Mouse (Mus musculus) spleen, adult 12 weeks (tissue): ENCODE data around the gene Yju2.
A peak's percentile ranks its signal among the peaks of the same experiment; 100 is the strongest.
"Not testable (repeated sequence)": the region's sequence is repeated elsewhere in the genome, so short reads cannot be mapped to it uniquely, and the experiment has no call there.

Source experiments
- DNase-seq: peaks from one replicate; pipeline ENCODE4 v3.0.0; 2022; ENCODE audit warnings: low spot score

The Yju2 gene

DNA sequence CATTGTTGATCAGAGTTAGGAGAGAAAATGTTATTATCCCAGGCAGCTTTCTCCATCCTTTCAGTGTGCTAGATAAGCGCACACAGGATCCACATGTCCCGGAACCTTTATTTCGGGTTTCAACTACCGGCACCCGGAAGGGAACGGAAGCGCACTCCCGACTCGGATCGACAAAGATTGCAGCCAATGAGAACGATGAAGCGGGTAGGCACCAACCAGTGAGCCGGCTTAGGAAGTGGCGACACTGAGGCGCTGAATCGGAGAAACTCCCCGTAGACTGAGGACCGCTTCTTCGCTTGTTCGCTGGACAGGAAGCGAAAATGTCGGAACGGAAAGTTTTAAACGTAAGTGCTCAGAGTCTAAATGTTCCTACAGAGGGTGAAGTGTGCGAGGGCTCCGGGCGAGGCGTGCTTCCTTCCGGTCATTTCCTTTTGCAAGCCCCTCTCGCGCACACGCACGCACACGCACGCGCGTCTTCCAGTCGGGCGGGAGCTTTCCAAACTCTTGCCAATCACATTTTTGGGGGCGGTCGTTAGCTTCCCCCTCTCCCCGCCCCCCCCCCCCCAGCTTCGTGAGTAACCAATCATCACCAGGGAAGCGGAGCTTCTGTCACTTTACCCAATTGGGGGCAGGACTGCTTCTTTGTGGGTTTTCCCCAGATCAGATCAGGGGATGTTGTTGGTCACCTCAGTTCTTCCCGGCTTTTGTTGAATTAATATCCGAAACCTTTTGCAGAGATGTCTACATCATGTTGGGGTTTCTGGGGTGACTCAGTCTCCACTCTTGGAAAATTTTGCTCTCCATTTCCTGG, at the start of gene Yju2:
Gene Yju2, plus strand, starts transcription at position 182 of the 811 bp plus-strand sequence.
- peak; percentile 88 for DNase-seq

- peak; percentile 74 for DNase-seq
Measured at GRCm38 (mm10) chr17:55931553-55932502, 27.1 kb upstream of the Yju2 start.

GRCm38 (mm10) chr17:55932635-55933034, 26.3 kb upstream of the Yju2 start:
- DNase-seq: no peak

DNA sequence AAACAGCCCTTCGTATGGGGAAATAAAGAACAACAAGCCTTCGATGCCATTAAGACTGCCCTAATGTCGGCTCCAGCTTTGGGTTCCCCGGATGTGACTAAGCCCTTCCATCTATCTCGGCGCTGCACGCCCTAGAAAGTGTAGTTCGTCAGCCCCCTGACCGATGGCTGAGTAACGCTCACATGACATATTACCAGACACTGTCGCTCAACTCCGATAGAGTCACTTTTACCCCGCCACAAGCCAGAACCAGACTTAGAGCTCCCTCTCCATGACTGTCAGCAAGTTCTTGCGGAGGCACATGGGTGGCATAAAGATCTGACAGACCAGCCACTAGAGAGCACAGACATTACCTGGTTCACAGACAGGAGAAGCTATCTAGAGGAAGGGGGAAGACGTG, 25.7 kb upstream of the Yju2 start:
- no peak for DNase-seq

DNA sequence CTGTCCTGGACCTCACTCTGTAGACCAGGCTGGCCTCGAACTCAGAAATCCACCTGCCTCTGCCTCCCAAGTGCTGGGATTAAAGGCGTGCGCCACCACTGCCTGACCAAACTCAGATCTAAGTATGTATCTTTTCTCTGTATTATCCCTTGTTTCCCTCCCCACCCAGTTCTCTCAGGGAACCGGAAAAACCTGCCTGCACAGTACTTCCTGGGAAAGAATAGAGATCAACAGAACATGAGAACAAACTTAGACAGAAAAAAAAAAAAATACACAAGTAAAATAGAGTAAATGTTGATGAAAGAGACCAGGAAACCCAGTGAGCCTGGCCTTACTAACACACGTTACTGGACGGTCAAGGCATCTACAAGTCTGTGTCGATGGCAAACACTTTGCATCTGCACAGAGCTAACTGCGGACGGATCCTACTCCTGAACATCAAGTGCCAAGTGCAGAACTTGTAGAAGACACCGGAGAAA, 14.5 kb upstream of the Yju2 start:
- not testable (repeated sequence) for DNase-seq

- peak; percentile 72 for DNase-seq
Measured at GRCm38 (mm10) chr17:55944866-55945682, 13.8 kb upstream of the Yju2 start.

DNA sequence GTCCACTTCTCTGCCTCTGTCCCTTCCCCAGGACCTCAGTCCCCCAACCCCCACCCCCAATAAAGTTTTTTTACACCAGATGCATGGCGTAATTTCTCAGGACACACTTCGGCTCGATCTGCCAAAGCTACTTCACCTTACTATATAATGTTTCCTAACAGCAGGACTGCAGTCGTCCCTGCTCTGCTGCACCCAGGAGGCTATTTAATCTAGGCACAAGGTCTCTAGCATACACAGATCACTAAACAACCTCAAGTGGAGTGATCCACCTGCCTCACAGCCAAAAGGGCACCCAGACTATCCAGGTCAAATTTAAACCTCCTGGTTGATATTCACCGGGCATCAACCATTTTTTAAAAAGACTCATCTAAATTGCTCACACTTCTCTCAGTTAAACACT, 13.2 kb upstream of the Yju2 start:
- no peak for DNase-seq

DNA sequence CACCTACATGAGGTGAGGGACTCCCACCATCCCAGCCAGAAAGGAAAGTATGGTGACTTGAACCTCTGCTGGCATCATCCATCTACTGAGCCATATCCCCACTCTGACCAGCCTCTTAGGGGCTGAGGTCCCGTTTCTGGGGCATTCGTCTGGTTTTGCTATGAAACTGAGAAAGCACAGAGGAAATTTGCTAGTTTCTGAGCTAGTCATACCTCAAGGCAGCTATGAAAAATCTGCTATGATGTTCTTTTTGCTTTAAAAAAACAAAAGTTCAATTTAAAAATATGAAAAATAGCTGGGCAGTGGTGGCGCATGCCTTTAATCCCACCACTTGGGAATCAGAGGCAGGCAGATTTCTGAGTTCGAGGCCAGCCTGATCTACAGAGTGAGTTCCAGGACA, 10.3 kb upstream of the Yju2 start:
- no peak for DNase-seq

GRCm38 (mm10) chr17:55949400-55949799, 9.5 kb upstream of the Yju2 start, which contains the start of gene Zfp119b:
Zfp119b (minus strand) TSS chr17:55949500.
- no peak for DNase-seq

DNA sequence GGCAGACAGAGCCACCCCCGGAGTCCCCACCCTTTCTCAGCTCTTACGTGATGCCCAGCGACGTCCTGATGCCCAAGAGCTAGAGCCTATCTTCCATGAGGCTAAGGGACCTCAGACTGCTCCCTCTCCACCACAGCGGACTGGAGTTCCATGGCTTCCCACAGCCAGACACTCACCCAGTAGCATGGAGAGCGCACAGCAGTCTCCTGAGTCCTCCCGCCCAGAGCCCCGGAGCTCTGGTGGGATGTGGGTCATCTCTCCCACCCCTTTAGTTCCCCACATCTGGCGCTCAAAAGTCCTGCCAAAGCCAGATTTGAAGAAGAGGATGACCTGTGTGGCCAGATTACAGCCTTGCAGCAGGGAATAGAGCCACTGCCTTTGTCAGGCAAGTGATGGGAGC, 8.3 kb upstream of the Yju2 start:
- DNase-seq: no peak

GRCm38 (mm10) chr17:55952041-55952440, 6.9 kb upstream of the Yju2 start:
- no peak for DNase-seq

GRCm38 (mm10) chr17:55952447-55953027, 6.4 kb upstream of the Yju2 start, which contains the start of gene Ebi3:
Ebi3 (plus strand) TSS chr17:55952640.
- no peak for DNase-seq

- DNase-seq: no peak
Measured at GRCm38 (mm10) chr17:55953751-55954150, 5.1 kb upstream of the Yju2 start.

- no peak for DNase-seq
Measured at GRCm38 (mm10) chr17:55954229-55954628, 4.7 kb upstream of the Yju2 start.

DNA sequence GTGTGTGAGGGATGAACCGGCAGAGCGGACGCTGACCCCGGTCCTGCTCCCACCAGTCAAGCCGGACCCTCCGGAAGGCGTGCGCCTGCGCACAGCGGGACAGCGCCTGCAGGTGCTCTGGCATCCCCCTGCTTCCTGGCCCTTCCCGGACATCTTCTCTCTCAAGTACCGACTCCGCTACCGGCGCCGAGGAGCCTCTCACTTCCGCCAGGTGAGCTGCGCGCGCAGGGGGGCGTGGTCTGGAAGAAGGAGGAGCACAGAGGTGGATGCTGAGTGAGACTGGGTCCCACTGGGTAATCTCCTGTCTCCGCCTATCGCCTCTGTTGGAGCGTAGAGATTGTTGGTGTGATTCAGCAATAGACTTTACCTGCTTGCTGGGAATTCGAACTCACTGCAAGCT, 2.8 kb upstream of the Yju2 start:
- DNase-seq: no peak

DNA sequence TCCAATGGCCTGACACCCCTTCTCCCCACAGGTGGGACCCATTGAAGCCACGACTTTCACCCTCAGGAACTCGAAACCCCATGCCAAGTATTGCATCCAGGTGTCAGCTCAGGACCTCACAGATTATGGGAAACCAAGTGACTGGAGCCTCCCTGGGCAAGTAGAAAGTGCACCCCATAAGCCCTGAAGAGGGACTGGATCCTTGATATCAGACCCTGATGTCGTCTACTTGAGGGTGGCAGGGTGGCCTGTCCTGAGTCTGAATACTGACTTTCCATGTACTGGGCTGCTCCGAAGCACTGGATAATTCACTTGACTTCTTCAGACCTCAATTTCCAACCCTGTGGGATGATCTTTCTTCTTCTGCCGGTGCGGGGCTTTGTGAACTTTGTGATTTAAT, 2.3 kb upstream of the Yju2 start:
- no peak for DNase-seq

- DNase-seq: peak; percentile 68
Measured at GRCm38 (mm10) chr17:55957168-55957567, 1.7 kb upstream of the Yju2 start.

DNA sequence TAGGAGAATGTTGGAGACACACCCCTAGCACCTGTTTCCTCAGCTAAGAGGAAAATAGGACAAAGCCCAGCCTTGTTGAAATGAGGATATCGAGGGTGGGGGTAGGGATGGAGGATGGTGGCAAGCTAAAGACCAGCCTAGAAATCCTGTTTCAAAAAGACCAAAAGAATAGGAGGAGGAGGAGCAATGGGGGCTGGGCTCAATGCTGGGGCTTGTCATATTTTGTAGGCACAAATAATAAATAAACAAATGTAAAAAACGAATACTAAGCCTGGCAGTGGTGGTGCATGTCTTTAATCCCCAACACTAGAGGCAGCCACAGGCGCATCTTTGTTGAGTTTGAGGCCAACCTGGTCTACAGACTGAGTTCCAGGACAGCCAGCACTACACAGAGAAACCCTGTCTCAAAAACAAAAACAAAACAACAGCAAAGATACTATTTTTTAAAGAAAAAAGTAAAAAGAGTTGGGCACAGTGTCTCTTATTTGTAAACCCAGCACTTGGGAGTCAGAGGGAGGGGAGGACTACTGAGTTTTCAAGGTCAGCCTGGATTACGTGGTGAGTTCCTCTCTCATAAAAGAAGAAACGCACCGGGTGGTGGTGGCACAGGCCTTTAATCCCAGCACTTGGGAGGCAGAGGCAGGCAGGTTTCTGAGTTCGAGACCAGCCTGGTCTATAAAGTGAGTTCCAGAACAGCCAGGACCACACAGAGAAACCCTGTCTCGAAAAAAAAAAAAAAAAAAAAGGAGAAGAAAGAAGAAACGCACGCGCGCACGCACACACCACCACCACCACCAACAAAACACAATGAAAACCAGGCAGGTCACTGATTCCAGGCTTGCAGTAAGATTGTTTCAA, 944 bp upstream of the Yju2 start:
- no peak for DNase-seq

- no peak for DNase-seq
Measured at GRCm38 (mm10) chr17:55958584-55958886, 364 bp upstream of the Yju2 start.

GRCm38 (mm10) chr17:55959946-55960740, 1.2 kb downstream of the Yju2 start:
- no peak for DNase-seq
